Mouse (Mus musculus) erythroblast, embryonic 14.5 days (primary cell): ENCODE results near the gene Prkg1. TPM values are rescaled to one million over a fixed set of nuclear protein-coding genes. Genes with fewer than 3 reads are reported as not detected.

Experiments used
- H3K27me3 ChIP-seq: 2 replicates; pipeline ENCODE4 v1.6.1; 2012; ENCODE audit warnings: inconsistent platforms; ENCODE audit not compliant: control insufficient read depth
- H3K36me3 ChIP-seq: 2 replicates; pipeline ENCODE4 v1.6.1; 2012; ENCODE audit warnings: mild to moderate bottlenecking, inconsistent platforms; ENCODE audit not compliant: control insufficient read depth
- H3K4me1 ChIP-seq: 2 replicates; pipeline ENCODE4 v1.6.1; 2012; ENCODE audit warnings: inconsistent platforms; ENCODE audit not compliant: control insufficient read depth
- H3K4me3 ChIP-seq: replicated peaks from 2 replicates; pipeline ENCODE3; 2012; ENCODE audit warnings: moderate library complexity, mild to moderate bottlenecking, inconsistent platforms
- H3K9me3 ChIP-seq: 2 replicates; pipeline ENCODE4 v1.6.1; 2012; ENCODE audit warnings: low read length, inconsistent platforms, mixed read lengths; ENCODE audit not compliant: control insufficient read depth
- GATA1 ChIP-seq: IDR thresholded peaks from 2 replicates; pipeline ENCODE4 v1.6.1; 2012; ENCODE audit warnings: low read length, inconsistent platforms, mixed read lengths
- TAL1 ChIP-seq: IDR thresholded peaks from 3 replicates; pipeline ENCODE4 v1.6.1; 2012; ENCODE audit warnings: low read length, inconsistent platforms, mixed read lengths
- polyA plus RNA-seq: library from polyadenylated mRNA; stranded (reverse); fragments of >175 nt; gene quantifications from 2 replicates; pipeline ENCODE4 v1.2.3, GENCODE M21; 2012

Prkg1 gene
- polyA plus RNA-seq, 1 experiment = not detected

- no peaks in the 10 kb centered on the region for H3K27me3 ChIP-seq
- H3K4me1 ChIP-seq = no peaks in the 10 kb centered on the region
- TF ChIP-seq TAL1 = no peak
- TF ChIP-seq GATA1 = no peak
- H3K36me3 ChIP-seq = no peaks in the 10 kb centered on the region
- H3K9me3 ChIP-seq = no peaks in the 10 kb centered on the region
- no peak overlapping the region for H3K4me3 ChIP-seq
Observed at GRCm38 (mm10) chr19:30691258-30691657, 1073.6 kb downstream of the Prkg1 start.

GRCm38 (mm10) chr19:30690691-30691090, 1074.1 kb downstream of the Prkg1 start:
- no peaks in the 10 kb centered on the region for H3K4me1 ChIP-seq
- H3K36me3 ChIP-seq = no peaks in the 10 kb centered on the region
- no peak for TF ChIP-seq TAL1
- no peak for TF ChIP-seq GATA1
- H3K9me3 ChIP-seq = no peaks in the 10 kb centered on the region
- no peak overlapping the region for H3K4me3 ChIP-seq
- no peaks in the 10 kb centered on the region for H3K27me3 ChIP-seq

- TF ChIP-seq GATA1 (no peak), TAL1 (no peak)
- no peaks in the 10 kb centered on the region for H3K9me3 ChIP-seq
- H3K4me1 ChIP-seq = no peaks in the 10 kb centered on the region
- no peak overlapping the region for H3K4me3 ChIP-seq
- H3K36me3 ChIP-seq = no peaks in the 10 kb centered on the region
- no peaks in the 10 kb centered on the region for H3K27me3 ChIP-seq
Observed at GRCm38 (mm10) chr19:30687942-30688341, 1076.9 kb downstream of the Prkg1 start.

GRCm38 (mm10) chr19:30676308-30676707, 1088.5 kb downstream of the Prkg1 start:
- H3K27me3 ChIP-seq = no peaks in the 10 kb centered on the region
- H3K36me3 ChIP-seq = no peaks in the 10 kb centered on the region
- H3K4me1 ChIP-seq = no peaks in the 10 kb centered on the region
- H3K4me3 ChIP-seq = no peak overlapping the region
- no peaks in the 10 kb centered on the region for H3K9me3 ChIP-seq
- TF ChIP-seq GATA1 (no peak), TAL1 (no peak)

- no peaks in the 10 kb centered on the region for H3K9me3 ChIP-seq
- H3K27me3 ChIP-seq = no peaks in the 10 kb centered on the region
- TF ChIP-seq TAL1 (no peak), GATA1 (no peak)
- H3K36me3 ChIP-seq = no peaks in the 10 kb centered on the region
- H3K4me3 ChIP-seq = no peak overlapping the region
- H3K4me1 ChIP-seq = no peaks in the 10 kb centered on the region
Observed at GRCm38 (mm10) chr19:30664269-30664668, 1100.6 kb downstream of the Prkg1 start.

GRCm38 (mm10) chr19:30642629-30643170, 1122.1 kb downstream of the Prkg1 start:
- no peaks in the 10 kb centered on the region for H3K36me3 ChIP-seq
- TF ChIP-seq GATA1 (no peak), TAL1 (no peak)
- H3K27me3 ChIP-seq = no peaks in the 10 kb centered on the region
- H3K9me3 ChIP-seq = no peaks in the 10 kb centered on the region
- no peak overlapping the region for H3K4me3 ChIP-seq
- no peaks in the 10 kb centered on the region for H3K4me1 ChIP-seq

GRCm38 (mm10) chr19:30637471-30637870, 1127.4 kb downstream of the Prkg1 start:
- TF ChIP-seq GATA1 = no peak
- no peak for TF ChIP-seq TAL1
- Histone ChIP-seq H3K27me3 (no peaks in the 10 kb centered on the region), H3K9me3 (no peaks in the 10 kb centered on the region), H3K36me3 (no peaks in the 10 kb centered on the region), H3K4me1 (no peaks in the 10 kb centered on the region), H3K4me3 (no peak overlapping the region)

- no peaks in the 10 kb centered on the region for H3K9me3 ChIP-seq
- H3K4me3 ChIP-seq = no peak overlapping the region
- no peaks in the 10 kb centered on the region for H3K4me1 ChIP-seq
- H3K27me3 ChIP-seq = no peaks in the 10 kb centered on the region
- H3K36me3 ChIP-seq = no peaks in the 10 kb centered on the region
- no peak for TF ChIP-seq TAL1
- no peak for TF ChIP-seq GATA1
Observed at GRCm38 (mm10) chr19:30631051-30631450, 1133.8 kb downstream of the Prkg1 start.

- no peaks in the 10 kb centered on the region for H3K9me3 ChIP-seq
- H3K4me3 ChIP-seq = no peak overlapping the region
- no peaks in the 10 kb centered on the region for H3K36me3 ChIP-seq
- TF ChIP-seq TAL1 (no peak), GATA1 (no peak)
- H3K27me3 ChIP-seq = no peaks in the 10 kb centered on the region
- H3K4me1 ChIP-seq = no peaks in the 10 kb centered on the region
Observed at GRCm38 (mm10) chr19:30626036-30626435, 1138.8 kb downstream of the Prkg1 start.

GRCm38 (mm10) chr19:30625391-30625790, 1139.4 kb downstream of the Prkg1 start:
- no peak for TF ChIP-seq TAL1
- TF ChIP-seq GATA1 = no peak
- H3K36me3 ChIP-seq = no peaks in the 10 kb centered on the region
- H3K9me3 ChIP-seq = no peaks in the 10 kb centered on the region
- no peak overlapping the region for H3K4me3 ChIP-seq
- no peaks in the 10 kb centered on the region for H3K4me1 ChIP-seq
- no peaks in the 10 kb centered on the region for H3K27me3 ChIP-seq
